ENCODE assay signal across 8 mouse cellular contexts in genomic region chr17:12300896-12301706, GRCm38 (mm10). TPM values are rescaled to one million over a fixed set of nuclear protein-coding genes. Genes with fewer than 3 reads are reported as not detected.
DNase-seq lines count a peak whose midpoint lies in the region; ATAC-seq and TF ChIP-seq lines count a peak whose summit lies in the region.

No protein-coding gene starts in this region.

- no peaks in the 10 kb centered on the region for H3K4me1 ChIP-seq in midbrain, embryonic 11.5 days (ENCODE audit: control insufficient read depth, insufficient read depth, low read length)
- H3K4me1 ChIP-seq in midbrain, embryonic 10.5 days: peaks cover 20% of the 10 kb centered on the region
- H3K4me1 ChIP-seq in cerebellum, adult 2 months (ENCODE audit: control insufficient read depth, insufficient read depth, low read length): peaks cover 37% of the 10 kb centered on the region
- peaks cover 19% of the 10 kb centered on the region for H3K4me1 ChIP-seq in heart, postnatal 0 days (ENCODE audit: control insufficient read depth, insufficient read depth)
- H3K4me1 ChIP-seq in midbrain, embryonic 15.5 days: peaks cover 12% of the 10 kb centered on the region

- no peak overlapping the region for H3K4me2 ChIP-seq in midbrain, embryonic 11.5 days
- H3K4me2 ChIP-seq in heart, postnatal 0 days (ENCODE audit: low read depth, low read length): no peak overlapping the region
- H3K4me2 ChIP-seq in midbrain, embryonic 15.5 days: no peak overlapping the region

- H3K9me3 ChIP-seq in midbrain, embryonic 11.5 days (ENCODE audit: control insufficient read depth, low read length): no peaks in the 10 kb centered on the region
- no peaks in the 10 kb centered on the region for H3K9me3 ChIP-seq in midbrain, embryonic 10.5 days (replicated peaks)
- H3K9me3 ChIP-seq in heart, postnatal 0 days (replicated peaks; ENCODE audit: control insufficient read depth, low read length): no peaks in the 10 kb centered on the region
- H3K9me3 ChIP-seq in midbrain, embryonic 15.5 days: no peaks in the 10 kb centered on the region

- H3K27me3 ChIP-seq in midbrain, embryonic 11.5 days (ENCODE audit: control insufficient read depth, insufficient read depth, low read length): no peaks in the 10 kb centered on the region; the same call in 1 of the 2 replicates
- no peaks in the 10 kb centered on the region for H3K27me3 ChIP-seq in midbrain, embryonic 10.5 days (ENCODE audit: low read depth, poor library complexity, severe bottlenecking)
- no peaks in the 10 kb centered on the region for H3K27me3 ChIP-seq in cerebellum, adult 2 months (ENCODE audit: control insufficient read depth, insufficient read depth, low read length)
- H3K27me3 ChIP-seq in heart, postnatal 0 days (ENCODE audit: control insufficient read depth, insufficient read depth, low read length): no peaks in the 10 kb centered on the region
- no peaks in the 10 kb centered on the region for H3K27me3 ChIP-seq in midbrain, embryonic 15.5 days (replicated peaks)

- peak; percentile 83 for DNase-seq in midbrain, embryonic 11.5 days (ENCODE audit: low spot score, missing footprints)
- no peak for DNase-seq in midbrain, embryonic 10.5 days (ENCODE audit: low spot score)
- peak; percentile 47 to 51 for DNase-seq in cerebellum, adult 2 months
- peak; percentile 71 for DNase-seq in heart, postnatal 0 days (ENCODE audit: low spot score)
- peak; percentile 71 to 80 for DNase-seq in kidney, postnatal 4 days
- peak; percentile 62 to 71 for DNase-seq in thymus, postnatal 10 days (ENCODE audit: low spot score in 2 of 2)
- DNase-seq in layer of hippocampus, postnatal 10 days (ENCODE audit: low spot score in 2 of 2): no peak

- no peak overlapping the region for H3K27ac ChIP-seq in midbrain, embryonic 11.5 days (ENCODE audit: low read depth, low read length)
- H3K27ac ChIP-seq in midbrain, embryonic 10.5 days (replicated peaks): no peak overlapping the region
- H3K27ac ChIP-seq in cerebellum, adult 2 months (ENCODE audit: insufficient read depth, low read length): no peak overlapping the region
- no peak overlapping the region for H3K27ac ChIP-seq in heart, postnatal 0 days (ENCODE audit: low read depth)
- H3K27ac ChIP-seq in midbrain, embryonic 15.5 days: no peak overlapping the region

- TF ChIP-seq EP300 in heart, postnatal 0 days (IDR thresholded peaks at IDR 0.05; ENCODE audit: low read depth): no peak

- no peak for TF ChIP-seq POLR2A in cerebellum, adult 2 months (IDR thresholded peaks at IDR 0.05; ENCODE audit: borderline replicate concordance, insufficient read depth, low read length)

- peak; percentile 63 for TF ChIP-seq CTCF in cerebellum, adult 2 months (IDR thresholded peaks at IDR 0.05; ENCODE audit: borderline replicate concordance, insufficient read depth, low read depth, low read length)
- TF ChIP-seq CTCF in heart, postnatal 0 days (IDR thresholded peaks at IDR 0.05; ENCODE audit: low read depth): peak; percentile 99

- 0 out of 2 replicates have a peak, but pooled peaks have one; percentile 19 for ATAC-seq in midbrain, embryonic 11.5 days (ENCODE audit: low FRiP score)
- ATAC-seq in heart, postnatal 0 days (ENCODE audit: insufficient read depth, low read depth): peak; percentile 83
- peak; percentile 62 for ATAC-seq in midbrain, embryonic 15.5 days (replicated peaks)

- H3K9ac ChIP-seq in midbrain, embryonic 11.5 days (ENCODE audit: low read length): no peak overlapping the region
- H3K9ac ChIP-seq in heart, postnatal 0 days (replicated peaks; ENCODE audit: low read depth, low read length): no peak overlapping the region
- no peak overlapping the region for H3K9ac ChIP-seq in midbrain, embryonic 15.5 days

- 53% methylated on average over 3 of the region's 3 CpGs for WGBS in midbrain, embryonic 11.5 days
- WGBS in midbrain, embryonic 10.5 days: 69% methylated on average over 3 of the region's 3 CpGs
- 42% methylated on average over 3 of the region's 3 CpGs for WGBS in cerebellum, adult 2 months
- WGBS in heart, postnatal 0 days: 46% methylated on average over 3 of the region's 3 CpGs
- whole genome bisulfite sequencing in midbrain, embryonic 15.5 days: 49% methylated on average over 3 of the region's 3 CpGs

- no peak overlapping the region for H3K4me3 ChIP-seq in midbrain, embryonic 11.5 days (ENCODE audit: low read depth, low read length)
- H3K4me3 ChIP-seq in midbrain, embryonic 10.5 days: no peak overlapping the region
- H3K4me3 ChIP-seq in cerebellum, adult 2 months (replicated peaks; ENCODE audit: insufficient read depth, low read depth, low read length): no peak overlapping the region
- H3K4me3 ChIP-seq in heart, postnatal 0 days (ENCODE audit: low read depth, low read length): no peak overlapping the region
- no peak overlapping the region for H3K4me3 ChIP-seq in midbrain, embryonic 15.5 days

- no peaks in the 10 kb centered on the region for H3K36me3 ChIP-seq in midbrain, embryonic 11.5 days (ENCODE audit: control insufficient read depth, insufficient read depth, low read length)
- no peaks in the 10 kb centered on the region for H3K36me3 ChIP-seq in midbrain, embryonic 10.5 days
- H3K36me3 ChIP-seq in heart, postnatal 0 days (replicated peaks; ENCODE audit: control insufficient read depth, insufficient read depth, low read length): no peaks in the 10 kb centered on the region
- H3K36me3 ChIP-seq in midbrain, embryonic 15.5 days (replicated peaks): no peaks in the 10 kb centered on the region

RNA-seq across cellular contexts. Expression of gene Map3k4, which starts 17.5 kb away (rescaled TPM):
- polyA plus RNA-seq in midbrain, embryonic 11.5 days (2014; fragmentation: Nextera tagmentation; extraction: Ambion mirVana): 46.3 and 51.3 TPM in 2 replicates
- polyA plus RNA-seq in midbrain, embryonic 10.5 days (2016; fragmentation: Nextera tagmentation; extraction: Ambion mirVana): 42.3 and 45.3 TPM in 2 replicates
- 32.2 and 33.4 TPM in 2 replicates for polyA plus RNA-seq in cerebellum, adult 2 months (2012; rRNA removed)
- total RNA-seq in heart, postnatal 0 days (2014; rRNA removed; ENCODE audit: low replicate concordance): 19.6 and 25.0 TPM in 2 replicates
- polyA plus RNA-seq in heart, postnatal 0 days (2015; fragmentation: Nextera tagmentation; extraction: Ambion mirVana): 31.6 and 36.0 TPM in 2 replicates
- 38.8 and 50.8 TPM in 2 replicates for polyA plus RNA-seq in midbrain, embryonic 15.5 days (2015; fragmentation: Nextera tagmentation; extraction: Ambion mirVana)
- total RNA-seq in layer of hippocampus, postnatal 10 days (2021): 10 to 100 TPM; 35.6 to 49.9 TPM

Comparison
In these comparisons a context has a peak if more than half of its experiments do, and no peak if none do; other contexts are left out.
1. DNase-seq: peak in midbrain, embryonic 11.5 days (single experiment), cerebellum, adult 2 months (2 of 2), heart, postnatal 0 days (single experiment), kidney, postnatal 4 days (2 of 2) and thymus, postnatal 10 days (2 of 2); none in midbrain, embryonic 10.5 days (single experiment) and layer of hippocampus, postnatal 10 days (0 of 2).
2. ATAC-seq: peak in every context shown above with its lines; median percentile 83 in heart, postnatal 0 days; 62 in midbrain, embryonic 15.5 days; 19 in midbrain, embryonic 11.5 days.